Mouse (Mus musculus) kidney, adult 9 months (tissue): ENCODE results near the gene Eps15.
"Not testable (repeated sequence)": the region's sequence is repeated elsewhere in the genome, so short reads cannot be mapped to it uniquely, and the experiment has no call there.

Experiments used
- DNase-seq: peaks from one replicate; pipeline ENCODE4 v3.0.0; 2022

Eps15 gene

GRCm38 (mm10) chr4:109404908-109405307 is 124.8 kb downstream of the Eps15 start:
- DNase-seq = not testable (repeated sequence)

DNA sequence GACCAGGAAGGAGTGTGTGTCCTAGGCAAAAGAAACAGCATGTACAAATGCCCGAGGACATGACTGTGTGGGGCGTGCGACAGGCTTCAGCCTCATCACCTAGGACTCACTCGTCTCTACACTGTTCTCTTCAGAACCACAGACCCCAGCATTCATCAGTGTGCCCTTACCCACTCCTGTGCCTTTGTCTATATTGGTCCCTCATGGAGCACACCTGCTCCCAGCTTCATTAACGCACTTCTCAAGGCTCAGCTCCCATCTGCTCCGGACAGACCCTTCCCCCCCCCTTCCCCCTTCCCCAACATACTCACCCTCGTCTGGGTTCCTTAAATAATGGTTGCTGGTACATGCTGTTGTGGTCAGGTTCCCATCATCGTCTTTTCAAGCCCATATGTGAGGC is 125.3 kb downstream of the Eps15 start:
- DNase-seq = no peak

DNA sequence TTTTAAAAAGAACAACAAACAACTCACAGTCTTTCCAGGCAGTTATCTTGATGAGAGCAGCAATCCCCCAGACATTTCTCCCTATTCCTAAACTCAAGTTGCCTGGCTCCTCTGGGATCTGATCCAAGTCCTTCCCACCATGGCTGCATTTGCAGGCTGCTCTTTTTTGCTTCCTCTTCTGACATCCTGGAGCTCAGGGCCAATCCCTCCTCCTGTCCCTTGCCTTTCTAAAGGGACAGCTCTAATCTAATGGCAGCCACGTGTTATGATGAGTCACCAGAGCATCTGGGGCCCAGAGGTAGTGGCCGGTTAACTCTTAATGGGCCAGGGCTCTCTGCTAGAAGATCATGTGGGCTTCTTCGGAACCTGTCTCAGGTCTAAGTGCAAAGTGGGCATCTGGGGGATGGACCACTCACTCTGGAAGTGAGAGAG is 126.0 kb downstream of the Eps15 start:
- peak; percentile 62 for DNase-seq

DNA sequence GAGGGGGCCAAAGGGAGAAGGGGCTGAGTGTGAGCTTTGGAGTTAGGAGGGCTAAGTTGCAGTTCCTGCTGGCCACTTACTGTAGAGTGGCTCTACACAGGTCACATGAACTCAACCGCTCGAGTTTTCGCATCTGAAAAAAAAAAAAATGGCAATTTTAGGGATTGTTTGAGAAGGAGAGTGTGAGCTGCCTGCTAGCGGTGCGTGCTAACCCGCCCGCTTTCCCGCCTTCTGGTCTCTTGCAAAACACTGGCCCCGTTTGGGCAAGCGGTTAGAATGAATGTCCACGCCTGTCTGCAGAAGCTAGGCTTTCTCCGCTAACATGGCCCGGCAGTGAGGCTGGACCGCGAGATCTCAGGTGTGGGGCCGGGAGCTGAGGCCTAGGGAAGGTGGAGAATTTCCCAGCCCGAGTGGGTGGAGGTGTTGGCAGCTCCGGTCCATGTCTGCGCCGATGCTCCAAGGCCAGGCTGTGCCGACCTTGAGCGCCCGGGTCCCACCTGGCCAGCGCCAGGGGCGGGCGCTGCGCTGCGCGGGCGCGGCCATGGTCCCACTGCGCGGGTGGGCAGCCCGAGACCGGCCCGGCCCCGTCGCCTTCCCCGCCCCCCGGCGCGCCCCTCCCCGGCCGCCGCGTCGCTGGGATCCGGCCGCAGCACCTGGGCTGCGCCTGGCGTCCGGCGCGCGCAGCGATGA is 126.6 kb downstream of the Eps15 start, which contains the start of gene Ttc39a:
Gene Ttc39a, plus strand, starts transcription at position 138 of the 690 bp plus-strand sequence.
- DNase-seq = peak; percentile 37

DNA sequence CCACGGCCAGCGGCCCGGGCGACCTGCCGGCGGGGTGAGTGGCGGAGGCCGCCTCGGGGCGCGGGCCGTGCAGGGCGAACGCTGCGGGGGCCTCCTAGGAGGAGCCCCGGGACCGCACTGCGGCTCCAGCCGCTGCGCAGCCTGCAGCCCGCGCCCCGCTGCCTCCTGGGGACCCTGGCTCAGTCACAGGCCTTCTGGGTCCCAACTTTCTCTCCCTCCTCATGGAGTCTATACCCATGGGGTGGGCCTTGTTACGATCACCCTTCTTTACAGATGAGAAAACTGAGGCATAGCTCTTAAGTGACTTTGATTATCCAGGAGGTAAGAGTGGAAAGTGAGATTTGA is 127.1 kb downstream of the Eps15 start:
- no peak for DNase-seq

DNA sequence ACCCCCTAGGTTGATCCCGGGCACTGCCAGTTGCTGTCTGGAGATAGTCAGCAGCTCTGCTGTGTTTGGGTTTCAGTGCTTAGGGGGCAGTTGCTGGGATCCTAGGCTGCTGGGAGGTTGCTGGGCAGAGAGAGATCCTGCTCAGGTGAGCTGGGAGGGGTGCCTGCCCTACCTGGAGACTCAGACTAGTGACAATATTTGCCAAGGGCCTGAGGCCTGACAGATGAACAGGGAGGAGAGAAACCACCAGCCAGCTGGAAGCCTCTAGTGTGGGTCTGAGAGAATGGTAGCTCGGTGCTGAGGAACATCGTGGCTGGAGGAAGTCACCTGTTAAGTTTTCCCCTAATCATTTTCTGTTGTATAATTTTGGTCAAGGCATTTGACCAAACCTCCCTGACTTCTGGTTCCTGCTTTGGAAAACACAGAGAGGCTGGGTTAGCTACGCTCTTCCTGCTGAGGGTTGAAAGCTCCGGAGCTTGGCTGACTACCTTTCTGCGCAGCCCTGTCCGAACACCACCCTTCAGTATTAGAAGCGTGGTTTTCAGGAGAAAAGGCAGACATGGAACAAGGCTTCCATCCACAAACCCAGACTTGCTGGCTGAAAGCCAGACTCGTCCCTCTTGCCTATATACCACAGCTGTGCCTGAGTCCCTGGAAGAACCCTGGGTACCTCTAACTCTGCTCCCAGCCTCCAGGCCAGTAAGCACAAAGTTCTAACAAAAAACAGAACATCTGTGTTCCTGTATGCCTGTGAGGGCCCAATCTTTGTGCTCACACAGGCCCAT is 127.8 kb downstream of the Eps15 start:
- no peak for DNase-seq

GRCm38 (mm10) chr4:109410681-109411376 is 130.8 kb downstream of the Eps15 start:
- DNase-seq = no peak

- DNase-seq = no peak
Measured at GRCm38 (mm10) chr4:109411377-109411967, 131.4 kb downstream of the Eps15 start.

- DNase-seq = no peak
Measured at GRCm38 (mm10) chr4:109412233-109412632, 132.2 kb downstream of the Eps15 start.

- DNase-seq = no peak
Measured at GRCm38 (mm10) chr4:109417998-109418397, 137.9 kb downstream of the Eps15 start.

DNA sequence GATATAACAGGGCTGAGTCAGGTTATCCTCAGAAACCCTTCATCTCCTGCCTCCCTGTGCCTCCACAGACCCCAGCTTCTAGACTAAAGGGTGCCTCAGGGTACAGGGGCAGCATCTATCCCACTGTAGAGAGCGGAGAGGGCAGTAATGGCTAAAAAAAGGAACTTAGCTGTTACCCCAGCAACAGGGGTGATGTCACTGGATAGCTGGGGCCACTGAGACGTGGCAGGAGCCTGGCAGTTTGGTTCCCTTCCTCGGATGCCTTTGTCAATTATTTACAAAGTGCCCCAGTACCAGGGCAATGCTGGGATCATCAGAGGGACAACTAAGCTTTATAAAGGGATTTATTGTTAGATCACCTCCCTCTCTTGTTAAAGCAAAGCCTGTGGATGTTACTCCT is 138.9 kb downstream of the Eps15 start:
- DNase-seq = peak; percentile 76

- peak; percentile 68 for DNase-seq
Measured at GRCm38 (mm10) chr4:109419563-109419962, 139.5 kb downstream of the Eps15 start.

GRCm38 (mm10) chr4:109420138-109420795 is 140.2 kb downstream of the Eps15 start:
- DNase-seq = no peak

DNA sequence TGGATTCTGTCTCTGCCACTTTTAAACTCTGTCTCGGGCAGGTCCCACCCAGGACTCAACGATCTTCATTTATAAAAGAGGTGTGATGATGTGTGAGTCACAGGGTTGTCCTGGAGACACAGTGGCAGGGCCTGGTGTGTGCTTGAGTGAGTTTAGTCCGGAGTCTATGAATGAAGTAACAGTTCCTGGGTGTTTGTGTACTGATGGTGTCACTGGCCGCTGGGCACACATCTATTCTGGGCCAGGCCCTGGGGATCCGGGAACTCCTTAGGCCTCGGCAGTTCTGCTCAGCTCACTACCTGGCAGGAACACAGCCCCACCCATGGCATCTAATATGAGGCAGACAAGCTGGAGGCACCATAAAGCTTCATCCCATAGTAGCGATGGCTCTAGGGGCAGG is 141.5 kb downstream of the Eps15 start:
- DNase-seq = no peak

GRCm38 (mm10) chr4:109422436-109422835 is 142.4 kb downstream of the Eps15 start:
- DNase-seq = peak; percentile 81

DNA sequence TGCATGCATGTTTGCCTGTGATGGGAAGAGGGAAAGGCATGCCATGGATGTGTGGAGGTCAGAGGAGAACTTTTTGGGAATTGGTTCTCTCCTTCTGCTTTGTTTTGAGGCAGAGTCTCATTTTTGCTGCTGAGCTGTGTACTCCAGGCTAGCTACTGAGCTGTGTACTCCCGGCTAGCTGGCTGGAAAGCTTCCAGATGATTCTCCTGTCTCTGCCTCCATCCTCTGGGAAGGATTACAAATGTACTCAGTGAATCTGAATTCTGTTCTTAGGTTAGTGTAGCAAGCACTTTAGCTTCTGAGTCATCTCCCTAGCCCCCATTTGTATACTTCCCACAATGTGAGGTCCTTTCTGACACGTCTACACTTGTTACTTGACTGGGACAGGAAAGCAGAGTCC is 143.4 kb downstream of the Eps15 start:
- DNase-seq = no peak

DNA sequence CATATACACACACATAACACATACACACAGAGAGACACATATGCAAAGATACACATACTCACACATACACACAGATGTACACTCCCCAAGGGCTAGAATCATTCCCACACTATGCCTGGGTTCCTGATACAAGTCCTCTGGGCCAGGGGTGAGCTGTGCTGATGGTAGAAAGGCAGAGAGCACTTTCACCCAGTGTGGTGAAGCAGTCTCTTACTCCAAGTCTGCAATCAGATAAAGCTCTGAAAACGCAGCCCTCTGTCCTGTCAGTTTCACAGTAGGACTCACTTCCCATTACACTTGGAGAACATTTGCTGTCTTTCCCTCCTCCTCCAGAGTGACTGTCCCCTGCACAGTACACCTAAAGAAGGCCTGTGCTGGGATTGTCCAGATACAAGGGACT is 147.0 kb downstream of the Eps15 start:
- DNase-seq = no peak

DNA sequence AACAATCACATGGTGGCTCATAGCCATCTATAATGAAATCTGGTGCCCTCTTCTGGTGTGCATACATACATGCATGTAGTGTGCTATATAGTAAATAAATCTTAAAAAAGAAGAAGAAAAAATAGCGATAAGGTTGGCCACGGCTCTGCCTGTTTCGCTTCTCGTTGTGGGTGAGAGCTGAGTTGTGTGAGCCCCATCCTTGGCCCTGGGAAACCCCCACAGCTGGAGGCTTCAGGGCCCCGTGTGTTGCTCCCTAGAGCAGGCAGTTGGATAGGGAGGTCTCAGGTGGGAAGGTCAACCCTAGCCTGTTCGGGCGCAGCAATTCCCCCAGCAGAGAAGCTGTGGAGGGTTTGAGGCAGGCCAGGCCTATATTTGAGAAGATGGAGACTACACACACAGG is 150.2 kb downstream of the Eps15 start:
- DNase-seq = no peak

GRCm38 (mm10) chr4:109430854-109431253 is 150.8 kb downstream of the Eps15 start:
- peak; percentile 58 for DNase-seq

DNA sequence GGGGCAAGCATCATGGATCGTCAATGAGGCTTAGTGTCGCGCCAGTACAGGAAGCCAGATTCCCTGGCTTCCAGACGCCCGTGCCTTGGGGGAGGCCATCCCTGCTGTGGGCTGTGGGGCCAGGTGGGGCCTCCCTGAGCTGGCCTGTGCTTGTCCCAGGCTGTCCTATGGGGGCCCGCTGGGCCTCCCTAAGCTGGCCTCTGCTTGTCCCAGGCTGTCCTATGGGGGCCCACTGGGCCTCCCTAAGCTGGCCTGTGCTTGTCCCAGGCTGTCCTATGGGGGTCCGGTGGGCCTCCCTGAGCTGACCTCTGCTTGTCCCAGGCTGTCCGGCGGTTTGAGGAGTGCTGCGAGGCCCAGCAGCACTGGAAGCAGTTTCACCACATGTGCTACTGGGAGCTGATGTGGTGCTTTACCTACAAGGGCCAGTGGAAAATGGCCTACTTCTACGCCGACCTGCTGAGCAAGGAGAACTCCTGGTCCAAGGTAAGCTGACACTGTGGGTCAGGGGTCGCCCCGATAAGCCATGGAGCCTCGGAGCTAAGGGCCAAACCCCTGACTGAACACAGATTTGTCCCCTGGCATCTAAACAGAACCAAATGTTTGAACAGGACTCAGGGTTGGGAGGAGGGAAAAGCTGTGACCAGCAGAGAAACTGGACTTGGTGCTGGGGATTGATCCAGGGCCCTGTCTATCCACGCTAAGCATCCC is 152.8 kb downstream of the Eps15 start:
- no peak for DNase-seq

DNA sequence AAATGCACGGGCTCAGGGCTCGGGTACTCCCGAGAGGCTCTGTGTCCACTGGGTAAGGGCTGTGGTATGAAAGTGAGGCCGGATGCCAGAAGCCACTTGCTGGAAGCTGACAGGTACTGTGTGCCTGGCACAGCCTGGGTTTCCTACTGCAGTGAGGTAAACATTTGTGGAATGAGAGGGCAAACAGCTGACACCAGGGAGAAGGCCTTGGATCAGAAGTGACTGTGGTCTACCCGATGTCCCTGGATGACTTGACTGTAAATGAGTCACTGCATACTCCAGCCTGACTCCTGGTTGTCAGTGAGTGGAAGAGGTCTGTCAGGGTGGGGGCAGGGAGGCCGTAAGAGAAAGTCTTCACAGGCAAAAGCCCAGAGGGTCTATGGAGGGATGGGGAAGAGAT is 153.6 kb downstream of the Eps15 start:
- peak; percentile 50 for DNase-seq

DNA sequence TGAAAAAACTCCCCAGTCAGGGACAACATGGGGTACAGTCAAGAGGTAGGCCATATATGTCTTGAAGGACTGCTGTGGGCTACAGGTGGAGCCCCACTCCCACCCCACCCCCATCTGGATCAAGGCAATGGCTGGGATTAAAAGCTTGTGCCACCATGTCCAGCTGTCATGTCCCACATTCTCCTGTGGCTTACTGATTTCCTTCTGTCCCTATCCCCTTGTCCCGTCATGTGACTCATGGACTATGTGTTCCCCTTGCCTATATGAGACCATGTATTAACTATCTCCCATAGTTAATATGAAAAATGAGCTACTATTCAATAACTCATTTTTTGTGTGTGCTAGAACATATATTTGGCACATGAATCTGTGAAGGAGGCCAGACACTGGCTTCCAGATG is 154.2 kb downstream of the Eps15 start:
- DNase-seq = no peak
